Mouse (Mus musculus) MEL (cell line): ENCODE results near the gene Pde8a. TPM values are rescaled to one million over a fixed set of nuclear protein-coding genes. Genes with fewer than 3 reads are reported as not detected.

ENCODE experiments used
- DNase-seq: peaks from one replicate; pipeline ENCODE4 v3.0.0; 2011; ENCODE audit warnings: low read depth, low spot score
- H3K27ac ChIP-seq: 2 replicates; pipeline ENCODE4 v1.5.1; 2012; ENCODE audit warnings: low read depth, mild to moderate bottlenecking, control low read depth, low read length, moderate library complexity; ENCODE audit not compliant: control insufficient read depth
- H3K27me3 ChIP-seq, 2 experiments: fragments of 150-350 bp in 1 of 2; sonication (generic) in 1 of 2; 2 replicates each; pipeline ENCODE4 v1.6.1; 2012; ENCODE audit warnings: low read length in 2 of 2, mild to moderate bottlenecking in 2 of 2, improper control_type of control experiment in 1 of 2, moderate library complexity in 1 of 2; ENCODE audit not compliant: insufficient read depth in 2 of 2, control insufficient read depth in 1 of 2
- H3K36me3 ChIP-seq, 2 experiments: 2 replicates each; pipeline ENCODE4 v1.6.1; 2012 to 2014; ENCODE audit warnings: low read length in 2 of 2, improper control_type of control experiment in 1 of 2, inconsistent platforms in 1 of 2, mild to moderate bottlenecking in 1 of 2; ENCODE audit not compliant: insufficient read depth in 2 of 2, control insufficient read depth in 1 of 2
- H3K4me1 ChIP-seq, 2 experiments: fragments of 150-350 bp in 1 of 2; sonication (generic) in 1 of 2; 2 replicates each; pipeline ENCODE4 v1.6.1; 2012; ENCODE audit warnings: low read length in 2 of 2, improper control_type of control experiment in 1 of 2, mild to moderate bottlenecking in 1 of 2; ENCODE audit not compliant: insufficient read depth in 2 of 2, control insufficient read depth in 1 of 2
- H3K4me3 ChIP-seq, 2 experiments: fragments of 150-350 bp in 1 of 2; sonication (generic) in 1 of 2; 2 replicates each; pipeline ENCODE4 v1.5.1; 2012; ENCODE audit warnings: low read depth in 2 of 2, low read length in 2 of 2, mild to moderate bottlenecking in 2 of 2, moderate library complexity in 2 of 2, control low read depth in 1 of 2, improper control_type of control experiment in 1 of 2; ENCODE audit not compliant: control insufficient read depth in 1 of 2, insufficient read depth in 1 of 2
- H3K79me2 ChIP-seq: 2 replicates; pipeline ENCODE4 v1.6.1; 2012; ENCODE audit warnings: mild to moderate bottlenecking, low read length, moderate library complexity; ENCODE audit not compliant: control insufficient read depth, poor library complexity, insufficient read depth
- H3K9ac ChIP-seq: 2 replicates; pipeline ENCODE4 v1.6.1; 2012; ENCODE audit warnings: low read depth, mild to moderate bottlenecking, control low read depth, low read length, moderate library complexity; ENCODE audit not compliant: control insufficient read depth, poor library complexity, severe bottlenecking
- H3K9me3 ChIP-seq: fragments of 150-350 bp; sonication (generic); replicated peaks from 2 replicates; pipeline ENCODE4 v1.6.1; 2012; ENCODE audit warnings: mild to moderate bottlenecking, low read length, improper control_type of control experiment, moderate library complexity; ENCODE audit not compliant: insufficient read depth
- CHD2 ChIP-seq: IDR thresholded peaks from 2 replicates; pipeline ENCODE4 v1.6.1; 2011; ENCODE audit warnings: low read length, improper control_type of control experiment
- JUND ChIP-seq: IDR thresholded peaks from 2 replicates; pipeline ENCODE4 v1.6.1; 2011; ENCODE audit warnings: low read depth, mild to moderate bottlenecking, improper control_type of control experiment, low read length
- MAFK ChIP-seq: IDR thresholded peaks from 2 replicates; pipeline ENCODE4 v1.6.1; 2011; ENCODE audit warnings: low read depth, mild to moderate bottlenecking, low read length, improper control_type of control experiment, borderline replicate concordance
- MEF2A ChIP-seq: IDR thresholded peaks from 2 replicates; pipeline ENCODE4 v1.6.1; 2014; ENCODE audit warnings: low read depth, mild to moderate bottlenecking, inconsistent platforms, low read length, improper control_type of control experiment; ENCODE audit not compliant: poor library complexity, insufficient replicate concordance, severe bottlenecking; ENCODE audit errors: extremely low read depth
- MYC ChIP-seq: IDR thresholded peaks from 2 replicates; pipeline ENCODE4 v1.6.1; 2011; ENCODE audit warnings: low read depth, mild to moderate bottlenecking, low read length, improper control_type of control experiment, moderate library complexity
- NELFE ChIP-seq: IDR thresholded peaks from 2 replicates; pipeline ENCODE4 v1.6.1; 2011; ENCODE audit warnings: low read depth, low read length, improper control_type of control experiment
- SIN3A ChIP-seq: IDR thresholded peaks from 2 replicates; pipeline ENCODE4 v1.6.1; 2012; ENCODE audit warnings: low read length, improper control_type of control experiment, inconsistent platforms
- UBTF ChIP-seq: IDR thresholded peaks from 2 replicates; pipeline ENCODE4 v1.6.1; 2012; ENCODE audit warnings: low read depth, mild to moderate bottlenecking, inconsistent platforms, low read length, improper control_type of control experiment, moderate library complexity, borderline replicate concordance; ENCODE audit not compliant: insufficient read depth
- ZC3H11A ChIP-seq: IDR thresholded peaks from 2 replicates; pipeline ENCODE4 v1.6.1; 2012; ENCODE audit warnings: low read depth, mild to moderate bottlenecking, inconsistent platforms, low read length, improper control_type of control experiment
- ZNF384 ChIP-seq: IDR thresholded peaks from 2 replicates; pipeline ENCODE4 v1.6.1; 2012; ENCODE audit warnings: low read depth, mild to moderate bottlenecking, inconsistent platforms, low read length, improper control_type of control experiment
- polyA plus RNA-seq, 2 experiments: library from polyadenylated mRNA; stranded (reverse) in 1 of 2; unstranded in 1 of 2; fragments of >175 nt in 1 of 2; fragments of >200 nt in 1 of 2; gene quantifications; 2 replicates each; pipeline versions ENCODE4 v1.2.1 to v1.2.4; 2012; ENCODE audit warnings: low replicate concordance in 2 of 2, low read depth in 1 of 2; ENCODE audit not compliant: insufficient read length in 2 of 2, insufficient read depth in 1 of 2, missing spikeins in 1 of 2
- total RNA-seq: library from RNA; depleted of rRNA; stranded (reverse); fragments of 300-350 nt; gene quantifications from 2 replicates; pipeline ENCODE4 v1.2.3, GENCODE M21; 2012

Pde8a gene
- total and polyA plus RNA-seq, 3 experiments: 0.11 TPM; not detected in 2

GRCm38 (mm10) chr7:81176187-81176769, 37.1 kb upstream of the Pde8a start:
- H3K27me3 ChIP-seq: peaks cover 0 to 6% of the 10 kb centered on the region in 2 experiments; a peak in 2 of 4 replicates
- no peaks in the 10 kb centered on the region for H3K79me2 ChIP-seq
- no peak for TF ChIP-seq NELFE
- TF ChIP-seq, all 39 proteins: peak for 0
- Histone ChIP-seq H3K36me3 (no peaks in the 10 kb centered on the region), H3K4me1 (no peaks in the 10 kb centered on the region), H3K4me3 (no peak overlapping the region), H3K9me3 (no peaks in the 10 kb centered on the region), H3K9ac (no peak overlapping the region), H3K27ac (no peak overlapping the region)
- DNase-seq: no peak

GRCm38 (mm10) chr7:81179494-81179893, 33.9 kb upstream of the Pde8a start:
- Histone ChIP-seq H3K9me3 (no peaks in the 10 kb centered on the region), H3K36me3 (no peaks in the 10 kb centered on the region), H3K4me1 (no peaks in the 10 kb centered on the region), H3K4me3 (no peak overlapping the region), H3K27ac (no peak overlapping the region), H3K9ac (no peak overlapping the region), H3K27me3 (peaks cover 5 to 11% of the 10 kb centered on the region in 2 experiments; a peak in 3 of 4 replicates), H3K79me2 (no peaks in the 10 kb centered on the region)
- DNase-seq: no peak
- TF ChIP-seq JUND (no peak), ZNF384 (no peak), MYC (no peak), MAFK (no peak), UBTF (no peak), ZC3H11A (no peak), MEF2A (no peak)

- no peaks in the 10 kb centered on the region for H3K9me3 ChIP-seq
- H3K27me3 ChIP-seq: peaks cover 5 to 9% of the 10 kb centered on the region in 2 experiments; a peak in 3 of 4 replicates
- H3K27ac ChIP-seq: no peak overlapping the region
- H3K9ac ChIP-seq: no peak overlapping the region
- no peak overlapping the region for H3K4me3 ChIP-seq
- no peaks in the 10 kb centered on the region for H3K36me3 ChIP-seq
- no peaks in the 10 kb centered on the region for H3K79me2 ChIP-seq
- DNase-seq: no peak
- TF ChIP-seq MYC (no peak), CHD2 (no peak), SIN3A (no peak)
- H3K4me1 ChIP-seq: no peaks in the 10 kb centered on the region
Measured at GRCm38 (mm10) chr7:81182492-81183175, 30.8 kb upstream of the Pde8a start.
